Mouse (Mus musculus): ENCODE results near the gene Klrb1a.

Gene Klrb1a

DNA sequence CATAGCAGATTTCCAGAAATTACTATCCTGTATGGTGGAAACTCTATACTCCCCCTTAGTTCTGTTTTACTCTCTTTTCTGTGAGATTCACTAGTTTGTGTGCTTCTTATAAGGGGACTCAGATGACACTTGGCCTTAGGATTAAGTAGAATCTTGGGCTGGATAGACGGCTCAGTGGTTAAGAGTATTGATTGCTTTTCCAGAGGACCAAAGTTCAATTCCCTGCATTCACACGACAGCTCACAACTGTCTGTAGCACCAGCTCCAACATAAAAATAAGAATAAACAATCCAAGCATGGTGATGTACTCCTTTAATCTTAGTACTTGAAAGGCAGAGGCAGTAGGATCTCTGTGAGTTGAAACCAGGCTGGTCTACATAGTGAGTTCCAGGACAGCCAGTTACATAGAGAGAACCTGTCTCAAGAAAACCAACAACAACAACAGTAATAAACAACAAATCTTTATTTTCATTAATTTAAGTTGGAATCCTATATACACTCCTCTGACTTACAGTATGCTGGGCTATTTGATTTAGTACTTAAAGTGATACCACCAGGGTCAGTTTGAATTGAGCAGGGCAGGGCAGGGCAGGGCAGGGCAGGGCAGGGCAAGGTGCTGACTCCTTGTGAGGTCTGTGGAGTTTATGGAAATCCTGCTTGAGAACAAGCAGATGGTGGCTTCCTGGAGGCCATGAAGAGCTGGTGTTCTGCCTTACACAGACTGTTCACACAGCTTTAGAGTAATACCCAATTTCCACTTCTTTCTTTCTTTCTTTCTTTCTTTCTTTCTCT, 24.9 kb downstream of the Klrb1a start:
- TF ChIP-seq GATA4 (IDR thresholded peaks at IDR 0.05; ENCODE audit: insufficient replicate concordance, low read length): no peak

DNA sequence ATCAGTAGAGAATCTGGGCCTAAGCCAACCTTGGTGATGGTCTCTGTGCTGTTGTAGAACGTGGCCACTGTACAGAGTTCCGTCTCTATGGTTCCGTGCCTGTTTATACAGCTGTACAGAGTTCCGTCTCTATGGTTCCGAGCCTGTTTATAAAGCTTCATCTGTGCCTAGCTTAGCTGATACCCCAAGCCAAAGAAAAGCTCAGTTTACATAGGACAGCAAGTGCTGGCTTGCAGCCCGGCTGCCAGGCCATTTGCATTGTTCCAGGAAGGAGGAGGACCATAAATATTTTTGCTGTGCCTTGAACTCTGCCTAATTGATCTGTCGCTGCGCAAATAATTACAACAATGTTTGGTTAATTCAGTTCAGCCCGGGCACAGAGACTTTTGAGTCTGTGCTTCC, 26.2 kb downstream of the Klrb1a start:
- no peak for TF ChIP-seq GATA4 (IDR thresholded peaks at IDR 0.05; ENCODE audit: insufficient replicate concordance, low read length)

DNA sequence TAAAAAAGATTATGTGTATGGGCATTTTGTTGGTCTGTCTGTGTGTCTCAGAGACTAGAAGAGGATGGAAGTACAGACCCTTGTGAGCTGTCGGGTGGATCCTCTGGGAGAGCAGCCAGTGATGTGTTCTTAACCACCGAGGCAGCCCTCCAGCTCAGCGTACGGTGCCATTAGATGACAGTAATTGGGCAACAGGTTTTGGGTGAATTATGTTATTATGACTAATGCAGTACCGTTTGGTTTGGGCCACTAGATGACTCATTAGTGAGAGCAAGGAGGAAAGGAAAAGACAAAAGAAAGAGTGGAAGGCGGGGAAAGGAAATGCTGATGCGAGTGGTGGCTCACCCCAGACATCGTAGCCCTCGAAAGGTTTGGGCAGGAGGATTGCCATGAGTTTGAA, 28.7 kb downstream of the Klrb1a start:
- TF ChIP-seq GATA4 (IDR thresholded peaks at IDR 0.05; ENCODE audit: insufficient replicate concordance, low read length): no peak

DNA sequence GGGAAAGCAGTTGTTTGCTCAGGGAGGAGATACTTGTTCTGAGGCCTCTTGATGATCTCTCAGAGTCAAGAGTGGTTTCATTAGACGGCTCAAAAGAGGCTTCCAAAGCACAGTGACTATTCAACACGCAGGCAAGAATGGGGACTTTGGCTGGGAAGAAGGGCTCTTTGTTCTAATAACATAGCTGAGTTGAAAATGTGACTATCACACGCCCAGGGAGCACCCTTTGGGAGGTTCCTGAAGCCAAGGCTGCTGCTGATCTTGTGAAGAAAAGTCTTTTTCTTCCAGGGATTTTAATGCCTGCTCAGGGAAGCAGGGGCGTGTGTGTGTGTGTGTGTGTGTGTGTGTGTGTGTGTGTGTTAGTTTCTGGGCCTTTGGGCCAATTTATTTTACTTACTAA, 33.9 kb downstream of the Klrb1a start:
- no peak for TF ChIP-seq GATA4 (IDR thresholded peaks at IDR 0.05; ENCODE audit: insufficient replicate concordance, low read length)

DNA sequence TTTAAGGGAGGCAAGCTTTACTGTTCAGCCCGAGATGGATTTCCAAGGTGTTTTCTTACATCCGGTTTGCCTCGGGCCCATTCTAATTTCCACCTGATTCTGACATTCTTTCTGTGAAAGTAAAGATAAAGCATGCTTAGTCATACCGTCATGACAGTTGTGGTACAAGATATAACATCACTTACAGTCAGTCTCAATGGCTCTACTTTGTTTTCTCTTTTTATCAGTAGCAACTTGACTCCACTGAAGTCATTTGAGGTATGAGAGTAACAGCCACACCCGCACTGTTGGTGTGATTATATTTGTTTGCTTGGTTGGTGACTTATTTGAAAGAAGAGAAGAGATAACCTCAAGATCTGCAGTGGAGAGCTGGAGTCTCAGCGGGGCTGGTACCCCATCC, 35.7 kb downstream of the Klrb1a start:
- TF ChIP-seq GATA4 (IDR thresholded peaks at IDR 0.05; ENCODE audit: insufficient replicate concordance, low read length): no peak

DNA sequence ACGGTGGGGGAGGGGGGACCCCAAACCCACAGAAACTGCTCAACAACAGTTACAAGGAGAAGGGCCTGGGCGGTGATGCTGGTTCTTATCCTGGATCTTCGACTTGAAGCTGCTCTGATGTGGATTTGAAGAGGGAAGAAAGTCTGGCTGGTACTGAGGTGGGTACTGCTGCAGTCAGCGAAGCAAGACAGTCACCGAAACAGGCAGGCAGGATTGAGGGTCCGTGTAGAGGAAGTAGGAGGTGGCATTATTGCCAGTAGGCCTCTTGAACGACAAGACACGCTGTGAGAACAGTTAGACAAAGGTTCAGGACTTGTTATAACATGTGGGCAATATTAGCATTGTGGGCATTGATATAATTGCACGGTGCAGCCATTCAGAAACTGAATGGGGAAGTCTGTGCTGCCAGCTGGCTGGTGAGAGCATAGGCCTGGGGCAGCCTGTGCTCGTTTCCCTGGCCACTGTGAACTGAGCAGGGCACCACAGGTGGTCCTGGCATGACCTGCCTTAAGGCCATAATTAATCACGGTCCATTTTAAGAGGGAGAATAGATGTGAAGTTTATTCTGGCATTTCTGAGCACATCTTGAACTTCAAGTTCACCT, 37.6 kb downstream of the Klrb1a start:
- TF ChIP-seq GATA4 (IDR thresholded peaks at IDR 0.05; ENCODE audit: insufficient replicate concordance, low read length): no peak

DNA sequence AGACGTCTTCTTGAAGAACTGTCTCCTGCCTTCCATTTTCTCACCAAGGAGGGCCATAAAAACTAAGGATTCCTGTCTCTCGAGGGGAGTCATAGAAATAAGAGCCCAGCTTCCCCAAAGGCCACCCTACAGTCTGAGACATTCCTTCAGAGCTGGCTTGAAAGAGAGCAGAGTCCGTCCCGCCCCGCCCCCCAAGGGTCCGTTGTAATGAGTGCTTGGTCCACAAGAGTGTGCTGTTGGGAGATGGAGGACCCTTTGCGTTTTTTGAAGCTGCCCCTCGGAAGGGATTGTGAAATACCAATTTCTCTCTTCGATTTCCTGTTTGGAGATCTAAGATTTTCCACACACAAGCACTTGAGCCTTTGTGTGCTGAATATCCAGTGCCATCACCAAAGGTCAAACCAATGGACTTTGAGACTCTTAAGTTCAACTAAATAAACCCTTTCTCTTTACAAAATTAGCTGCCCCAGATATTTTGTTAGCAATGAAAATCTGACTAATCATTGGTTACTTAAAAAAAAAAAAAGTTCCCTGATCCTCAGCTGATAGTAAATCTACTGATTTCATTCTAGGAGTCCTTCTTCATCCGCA, 39.2 kb downstream of the Klrb1a start:
- no peak for TF ChIP-seq GATA4 (IDR thresholded peaks at IDR 0.05; ENCODE audit: insufficient replicate concordance, low read length)

DNA sequence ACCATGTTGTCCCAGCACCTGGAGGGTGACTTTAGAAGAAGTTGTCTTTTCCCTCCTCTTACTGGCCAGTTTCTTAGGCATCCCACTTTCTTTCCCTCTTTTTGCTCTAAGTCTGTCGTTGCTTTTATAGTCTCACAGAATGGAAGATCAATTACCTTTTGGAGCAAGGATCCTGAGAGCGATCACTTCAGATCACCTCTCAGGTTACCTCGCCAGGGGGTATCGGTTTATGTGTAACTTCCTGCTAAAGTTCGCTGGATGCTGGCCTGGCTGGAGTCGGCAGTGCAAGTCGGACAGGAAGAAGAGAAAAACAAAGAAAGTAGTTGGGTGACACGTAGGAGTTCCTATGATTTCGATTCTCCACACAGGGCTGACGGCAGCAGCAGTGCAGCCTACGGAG, 41.8 kb downstream of the Klrb1a start, which contains the start of gene A2ml1:
Gene A2ml1, minus strand, starts transcription at position 101 of the 400 bp plus-strand sequence.
- TF ChIP-seq GATA4 (IDR thresholded peaks at IDR 0.05; ENCODE audit: insufficient replicate concordance, low read length): no peak

DNA sequence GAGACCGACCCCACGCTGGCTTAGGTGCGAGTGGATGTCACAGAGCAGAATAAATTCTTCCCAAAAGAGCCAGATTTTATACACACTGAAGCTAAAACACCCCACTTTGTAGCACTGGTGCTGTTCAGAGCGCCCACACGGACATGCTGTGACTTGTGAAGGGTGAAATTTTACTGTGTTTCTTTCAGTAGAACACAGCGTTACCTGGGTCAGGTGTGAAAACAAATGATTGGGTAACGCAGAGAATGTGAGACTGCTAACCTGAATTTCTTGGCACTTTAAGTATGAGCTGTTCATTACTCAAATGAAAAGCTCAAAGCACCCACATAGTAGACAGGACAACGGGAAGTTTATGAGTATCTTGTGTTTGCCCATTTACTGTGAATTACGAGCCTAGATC, 46.0 kb downstream of the Klrb1a start:
- TF ChIP-seq GATA4 (IDR thresholded peaks at IDR 0.05; ENCODE audit: insufficient replicate concordance, low read length): no peak

DNA sequence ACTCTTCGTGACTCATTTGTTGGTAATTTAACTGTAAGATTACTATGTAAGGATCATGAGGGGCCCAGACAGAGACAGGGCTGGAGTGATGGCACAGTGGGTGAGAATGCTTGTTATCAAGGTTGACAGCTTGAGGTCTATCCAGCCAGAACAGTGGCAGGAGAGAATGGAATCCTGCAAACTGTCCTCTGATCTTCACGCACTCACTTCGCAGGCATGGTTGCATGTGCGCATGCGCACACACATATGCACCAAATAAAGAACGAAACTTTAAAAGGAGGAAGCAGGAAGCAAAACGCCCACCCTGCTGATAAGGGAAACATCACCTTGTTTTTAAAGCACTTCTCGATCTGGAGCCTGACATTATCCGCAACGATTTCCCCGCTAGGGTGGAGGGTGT, 56.7 kb downstream of the Klrb1a start:
- no peak for TF ChIP-seq GATA4 (IDR thresholded peaks at IDR 0.05; ENCODE audit: insufficient replicate concordance, low read length)

Data from liver, adult (tissue).